Mouse (Mus musculus) cerebellum, adult 9-11 months (tissue): Measurements from ENCODE around the gene Pus3.

ENCODE experiments used
- DNase-seq: peaks from one replicate; pipeline ENCODE4 v3.0.0; 2022

Pus3 gene

GRCm38 (mm10) chr9:35558257-35559008, at the start of gene Pus3, which contains the start of gene Ddx25:
Pus3 (plus strand) TSS chr9:35558595.
Ddx25 (minus strand) TSS chr9:35558528.
- peak; percentile 93 for DNase-seq

DNA sequence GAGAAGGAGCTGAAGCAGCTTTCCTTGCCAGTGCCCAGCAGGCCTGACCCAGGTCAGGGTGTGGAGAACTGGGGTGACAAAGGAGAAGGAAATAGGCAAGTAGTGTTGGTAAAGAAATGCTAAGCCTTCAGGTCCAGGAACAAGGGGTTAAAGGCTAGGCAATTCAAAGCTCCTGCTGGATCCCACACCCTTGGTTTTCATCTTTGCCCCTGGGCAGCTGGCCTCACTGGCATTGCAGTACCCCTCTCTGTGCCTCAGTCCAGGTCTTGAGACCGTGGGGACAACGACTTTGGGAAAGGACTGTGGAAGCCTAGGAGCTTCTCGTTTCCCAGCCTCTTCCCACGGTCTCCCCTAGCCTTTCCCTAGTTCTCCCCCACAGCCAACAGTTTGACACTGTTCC, 44.5 kb upstream of the Pus3 start:
- no peak for DNase-seq

- DNase-seq = no peak
Observed at GRCm38 (mm10) chr9:35516182-35516581, 42.2 kb upstream of the Pus3 start.

- no peak for DNase-seq
Observed at GRCm38 (mm10) chr9:35516711-35517110, 41.7 kb upstream of the Pus3 start.

- DNase-seq = no peak
Observed at GRCm38 (mm10) chr9:35518169-35518568, 40.2 kb upstream of the Pus3 start, which contains the start of gene Gm1113. Gm1113 (minus strand) TSS chr9:35518269.

- DNase-seq = no peak
Observed at GRCm38 (mm10) chr9:35520631-35521348, 37.6 kb upstream of the Pus3 start.

DNA sequence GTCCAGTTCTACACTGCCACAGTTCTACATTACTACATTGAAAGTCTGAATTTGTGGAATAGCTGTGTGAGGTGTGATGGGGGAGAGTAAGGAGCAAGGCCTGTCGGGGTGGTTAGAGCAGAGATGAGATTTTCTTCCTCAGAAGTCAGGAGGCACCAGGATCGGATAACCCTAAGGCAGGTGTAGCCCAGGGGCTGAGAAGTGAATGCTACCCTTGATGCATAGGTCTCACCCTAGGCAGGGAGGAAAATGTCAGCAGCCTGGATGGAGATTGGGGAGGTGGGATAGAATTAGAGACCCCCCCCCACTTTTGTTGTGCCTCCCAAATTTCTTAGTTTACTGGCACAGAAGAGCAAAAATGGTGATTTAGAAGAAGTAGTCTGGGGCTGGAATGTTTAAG, 36.2 kb upstream of the Pus3 start:
- no peak for DNase-seq

GRCm38 (mm10) chr9:35522821-35523515, 35.4 kb upstream of the Pus3 start:
- DNase-seq = no peak

DNA sequence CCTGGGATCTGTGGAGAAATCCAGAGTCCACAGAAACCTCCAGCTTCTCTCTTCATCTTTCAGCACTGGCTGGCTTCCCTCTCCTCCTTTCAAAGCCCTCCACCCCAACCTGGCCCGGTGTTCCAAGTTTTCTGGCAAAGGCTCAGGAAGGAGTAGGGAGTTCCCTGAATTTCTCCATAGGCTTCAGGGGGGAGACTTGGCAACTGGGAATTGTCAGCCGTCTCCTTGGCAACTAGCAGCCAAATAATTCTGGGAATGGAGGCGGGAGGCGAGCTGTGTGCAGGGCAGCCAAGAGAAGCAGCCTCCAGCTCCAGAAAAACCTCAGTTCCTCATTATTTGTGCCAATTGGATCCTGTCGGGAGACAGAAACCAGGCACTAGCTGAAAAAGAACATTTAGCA, 34.9 kb upstream of the Pus3 start:
- peak; percentile 69 for DNase-seq

- DNase-seq = peak; percentile 82
Observed at GRCm38 (mm10) chr9:35523941-35524411, 34.4 kb upstream of the Pus3 start.

- no peak for DNase-seq
Observed at GRCm38 (mm10) chr9:35529141-35529540, 29.3 kb upstream of the Pus3 start.

DNA sequence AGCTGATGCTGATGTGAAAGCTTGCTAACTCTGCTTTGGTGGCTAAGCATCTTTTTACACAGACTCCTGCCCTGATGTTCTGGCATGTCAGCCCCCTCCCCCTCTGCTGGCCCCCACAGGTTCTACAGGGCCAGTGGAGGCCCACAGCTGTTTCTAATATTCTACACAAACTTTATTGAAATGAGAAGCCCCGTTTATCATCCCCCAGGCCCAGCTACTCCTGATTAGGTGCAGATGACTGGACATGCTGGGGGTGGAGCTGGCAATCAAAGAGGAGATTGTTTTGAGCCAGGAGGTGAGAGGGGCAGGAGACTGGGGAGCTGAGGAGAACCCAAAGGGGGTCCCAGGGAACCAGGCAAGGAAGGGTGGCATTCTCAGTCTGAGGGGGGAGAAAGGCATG, 28.6 kb upstream of the Pus3 start:
- no peak for DNase-seq

GRCm38 (mm10) chr9:35533266-35533665, 25.1 kb upstream of the Pus3 start:
- DNase-seq = no peak

GRCm38 (mm10) chr9:35535110-35535509, 23.3 kb upstream of the Pus3 start:
- peak; percentile 57 for DNase-seq

DNA sequence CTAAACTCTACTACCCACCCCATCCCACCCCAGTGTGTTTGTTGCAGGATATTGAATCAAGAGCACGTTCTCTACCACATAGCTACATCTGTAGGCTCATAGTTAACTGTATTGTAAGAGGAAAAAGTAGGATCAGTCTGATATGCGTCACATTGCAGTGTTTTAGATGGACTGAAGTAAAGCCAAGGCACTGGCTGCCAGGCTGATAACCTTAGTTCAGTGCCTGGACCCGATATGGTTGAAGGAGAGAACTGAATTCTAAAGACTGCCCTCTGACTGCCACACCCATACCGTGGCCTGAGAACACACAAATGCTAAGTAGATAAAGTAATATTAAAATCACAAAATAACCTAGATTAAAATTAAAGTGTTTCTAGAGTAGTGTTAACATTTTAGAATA, 22.5 kb upstream of the Pus3 start:
- DNase-seq = no peak

DNA sequence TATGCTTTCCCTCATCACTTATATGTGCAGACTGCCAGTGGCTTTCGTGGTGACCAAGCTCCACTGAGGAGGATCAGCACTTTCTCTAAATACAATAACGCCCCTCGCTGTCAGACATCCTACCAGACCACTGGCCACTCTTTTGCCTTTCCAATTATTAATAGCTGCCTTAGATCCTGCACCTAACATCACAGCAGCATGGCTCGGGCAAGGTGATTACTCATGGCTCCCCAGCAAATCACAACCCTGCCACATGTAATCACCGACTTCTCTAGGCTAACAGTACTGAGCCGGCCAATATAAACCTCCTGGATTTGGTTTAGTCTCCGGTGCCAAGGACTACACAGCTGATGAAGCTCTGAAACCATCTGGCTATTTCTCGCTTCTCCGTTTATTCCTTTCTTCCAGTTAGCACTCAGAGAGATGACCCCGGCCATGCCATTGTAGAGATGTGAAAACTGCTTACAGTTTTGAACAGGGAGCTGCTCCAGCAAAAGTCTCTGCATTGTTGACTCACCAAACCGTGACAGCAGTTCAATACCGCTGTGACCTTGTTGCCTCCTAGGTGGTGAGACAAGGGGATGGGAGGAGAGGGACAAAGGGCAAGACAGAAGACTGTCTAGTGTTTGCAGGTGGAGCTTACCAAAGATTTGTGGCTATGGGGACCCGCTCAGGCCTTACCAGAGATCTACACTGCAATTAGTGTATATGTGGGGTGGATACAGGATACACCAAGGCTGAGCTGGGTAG, 19.2 kb upstream of the Pus3 start:
- no peak for DNase-seq

DNA sequence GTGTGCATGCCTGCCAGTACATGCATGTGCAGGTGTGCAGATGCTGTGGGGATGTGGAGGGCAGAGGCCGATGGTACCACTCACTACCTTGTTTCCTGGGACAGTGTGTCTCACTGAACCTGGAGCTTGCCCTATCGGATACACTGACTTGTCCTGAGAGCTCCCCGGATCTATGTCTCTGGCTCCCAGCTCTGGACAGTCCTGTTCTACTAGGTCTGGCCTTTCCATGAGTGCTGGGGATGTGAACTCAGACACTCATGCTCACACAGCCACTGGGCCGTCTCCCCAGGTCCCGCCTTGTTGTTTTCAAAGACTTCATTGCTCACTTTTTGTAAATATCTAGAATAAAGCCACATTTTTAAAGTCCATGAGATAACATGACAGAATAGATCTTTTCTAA, 17.4 kb upstream of the Pus3 start:
- no peak for DNase-seq

GRCm38 (mm10) chr9:35541488-35541887, 16.9 kb upstream of the Pus3 start:
- DNase-seq = peak; percentile 69

GRCm38 (mm10) chr9:35541941-35542340, 16.5 kb upstream of the Pus3 start:
- no peak for DNase-seq

DNA sequence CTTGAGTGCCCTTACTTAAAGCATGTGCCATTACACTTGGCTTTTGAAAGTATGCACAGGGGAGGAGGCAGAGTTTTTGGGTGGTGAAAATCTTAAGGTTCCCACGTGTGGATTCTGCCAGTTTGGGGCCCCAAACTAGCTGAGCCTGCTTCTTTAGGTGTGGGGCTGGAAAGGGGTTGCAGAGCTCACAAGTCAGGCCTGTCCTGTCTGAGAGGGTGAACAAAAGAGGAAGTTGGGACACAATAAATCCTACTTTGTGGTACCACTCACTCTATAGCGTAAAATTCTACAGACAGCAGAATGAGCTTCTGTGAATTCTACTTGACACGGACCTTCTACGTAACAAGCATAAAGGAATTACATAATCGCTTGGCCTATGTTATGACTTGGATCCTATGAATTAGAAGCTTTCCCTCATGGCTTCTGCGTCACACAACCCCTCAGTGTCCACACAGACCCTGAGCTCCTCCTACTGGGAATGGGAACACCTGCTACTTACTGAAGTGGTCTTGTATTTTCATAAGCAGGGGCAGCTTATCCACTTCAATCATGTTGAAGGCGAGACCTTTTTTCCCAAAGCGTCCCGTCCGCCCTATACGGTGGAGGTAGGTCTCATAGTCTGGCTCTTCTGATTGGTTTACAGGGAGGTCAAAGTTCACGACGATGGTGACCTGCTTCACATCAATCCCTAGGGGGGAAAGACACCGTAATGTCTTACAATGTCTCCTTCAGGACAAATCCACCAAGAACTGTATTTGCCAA, 15.1 kb upstream of the Pus3 start:
- DNase-seq = no peak

- DNase-seq = no peak
Observed at GRCm38 (mm10) chr9:35544666-35545065, 13.7 kb upstream of the Pus3 start.

- DNase-seq = no peak
Observed at GRCm38 (mm10) chr9:35545704-35546103, 12.7 kb upstream of the Pus3 start.
